Mouse (Mus musculus): Measurements from ENCODE around the gene Ccdc71. TPM values are rescaled to one million over a fixed set of nuclear protein-coding genes. Genes with fewer than 3 reads are reported as not detected.

Ccdc71 gene
- total and polyA plus RNA-seq, 3 experiments = 14.5 to 33.0 (median 16.1) TPM

GRCm38 (mm10) chr9:108454429-108454828 lies 5.9 kb upstream of the Ccdc71 start:
- Histone ChIP-seq H3K9ac (ENCODE audit: insufficient read depth, low read depth) (no peak overlapping the region), H3K4me1 (ENCODE audit: control insufficient read depth in 1 of 2, insufficient read depth in 2 of 2) (peaks cover 0 to 14% of the 10 kb centered on the region in 2 experiments; a peak in 3 of 4 replicates), H3K36me3 (replicated peaks in 1 of 2; ENCODE audit: control insufficient read depth in 1 of 2, insufficient read depth in 1 of 2, low read length in 1 of 2) (no peaks in the 10 kb centered on the region), H3K27ac (ENCODE audit: insufficient read depth, low read depth) (no peak overlapping the region), H3K27me3 (replicated peaks) (peaks cover 9% of the 10 kb centered on the region), H3K4me3 (replicated peaks in 1 of 3; ENCODE audit: low read depth in 2 of 3, low read length in 2 of 3, poor library complexity in 1 of 3) (no peak overlapping the region), H3K9me3 (replicated peaks; ENCODE audit: low read length) (no peaks in the 10 kb centered on the region), H3K4me2 (ENCODE audit: insufficient read depth, low read depth, poor library complexity, severe bottlenecking) (no peak overlapping the region), H3K79me2 (replicated peaks; ENCODE audit: control insufficient read depth, extremely low read depth, insufficient read depth, poor library complexity, severe bottlenecking) (no peaks in the 10 kb centered on the region)
- dilution Hi-C loops (cut with MboI; ENCODE audit: extremely low pct_ligation_motif_present, extremely low pct_unique_long_range_greater_than_20kb, low sequenced_read_pairs) = no loop called here
- in situ Hi-C loops (cut with MboI; ENCODE audit: low pct_ligation_motif_present, low pct_unique_long_range_greater_than_20kb, low sequenced_read_pairs) = no loop called here
- no peak for DNase-seq (ENCODE audit: extremely low read depth)
- TF ChIP-seq UBTF (IDR thresholded peaks at IDR 0.05; ENCODE audit: low read depth, low read length) (no peak), MAX (IDR thresholded peaks at IDR 0.05; ENCODE audit: low read length) (no peak)

GRCm38 (mm10) chr9:108455747-108456571 lies 4.4 kb upstream of the Ccdc71 start:
- peaks cover 4% of the 10 kb centered on the region for H3K79me2 ChIP-seq (replicated peaks; ENCODE audit: control insufficient read depth, extremely low read depth, insufficient read depth, poor library complexity, severe bottlenecking)
- in situ Hi-C loops (cut with MboI; ENCODE audit: low pct_ligation_motif_present, low pct_unique_long_range_greater_than_20kb, low sequenced_read_pairs) = no loop called here
- H3K9ac ChIP-seq (ENCODE audit: insufficient read depth, low read depth) = no peak overlapping the region
- peaks cover 4 to 23% of the 10 kb centered on the region in 2 experiments; a peak in 3 of 4 replicates for H3K4me1 ChIP-seq (ENCODE audit: control insufficient read depth in 1 of 2, insufficient read depth in 2 of 2)
- no peak for DNase-seq (ENCODE audit: extremely low read depth)
- H3K4me2 ChIP-seq (ENCODE audit: insufficient read depth, low read depth, poor library complexity, severe bottlenecking) = no peak overlapping the region
- no peaks in the 10 kb centered on the region for H3K36me3 ChIP-seq (replicated peaks in 1 of 2; ENCODE audit: control insufficient read depth in 1 of 2, insufficient read depth in 1 of 2, low read length in 1 of 2)
- no peaks in the 10 kb centered on the region for H3K9me3 ChIP-seq (replicated peaks; ENCODE audit: low read length)
- dilution Hi-C loops (cut with MboI; ENCODE audit: extremely low pct_ligation_motif_present, extremely low pct_unique_long_range_greater_than_20kb, low sequenced_read_pairs) = no loop called here
- H3K4me3 ChIP-seq (replicated peaks in 1 of 3; ENCODE audit: low read depth in 2 of 3, low read length in 2 of 3, poor library complexity in 1 of 3) = no peak overlapping the region
- peaks cover 9% of the 10 kb centered on the region for H3K27me3 ChIP-seq (replicated peaks)
- H3K27ac ChIP-seq (ENCODE audit: insufficient read depth, low read depth) = no peak overlapping the region
- TF ChIP-seq MYC (IDR thresholded peaks at IDR 0.05; ENCODE audit: low read depth, low read length) = no peak
- TF ChIP-seq CHD1 (IDR thresholded peaks at IDR 0.05; ENCODE audit: low read depth, low read length) = no peak
- TF ChIP-seq TCF12 (IDR thresholded peaks at IDR 0.05; ENCODE audit: low read depth, low read length) = no peak
- TF ChIP-seq PAX5 (IDR thresholded peaks at IDR 0.05; ENCODE audit: low read length) = no peak
- no peak for TF ChIP-seq EP300 (IDR thresholded peaks at IDR 0.05; ENCODE audit: low read length)
- no peak for TF ChIP-seq JUN (IDR thresholded peaks at IDR 0.05; ENCODE audit: insufficient read depth, low read depth, low read length)
- TF ChIP-seq ZC3H11A (IDR thresholded peaks at IDR 0.05; ENCODE audit: low read depth, low read length) = no peak
- TF ChIP-seq MXI1 (IDR thresholded peaks at IDR 0.05; ENCODE audit: low read depth, low read length) = no peak
- no peak for TF ChIP-seq ZKSCAN1 (IDR thresholded peaks at IDR 0.05; ENCODE audit: borderline replicate concordance, low read depth, low read length)
- no peak for TF ChIP-seq USF2 (conservative IDR thresholded peaks at IDR 0.05; ENCODE audit: low read depth, low read length)
- no peak for TF ChIP-seq RCOR1 (conservative IDR thresholded peaks at IDR 0.05; ENCODE audit: low read depth, low read length)
- TF ChIP-seq CTCF (conservative IDR thresholded peaks at IDR 0.05 in 1 of 2, IDR thresholded peaks at IDR 0.05 in 1 of 2; ENCODE audit: low read depth in 2 of 2, low read length in 2 of 2) = no peak
- TF ChIP-seq ETS1 (conservative IDR thresholded peaks at IDR 0.05; ENCODE audit: low read depth, low read length) = no peak
- no peak for TF ChIP-seq ELF1 (IDR thresholded peaks at IDR 0.05; ENCODE audit: low read depth, low read length)
